Mouse (Mus musculus): ENCODE measurements around the gene Arhgap10. TPM values are rescaled to one million over a fixed set of nuclear protein-coding genes. Genes with fewer than 3 reads are reported as not detected.

Gene Arhgap10
- total RNA-seq, 2 experiments from 2014 or later = 8.0 to 8.8 TPM

GRCm38 (mm10) chr8:77410394-77410793 is 107.4 kb downstream of the Arhgap10 start:
- no peak for DNase-seq (ENCODE audit: low spot score in 2 of 2)

GRCm38 (mm10) chr8:77408527-77409215 is 109.1 kb downstream of the Arhgap10 start:
- DNase-seq (ENCODE audit: low spot score in 2 of 2) = no peak

GRCm38 (mm10) chr8:77406846-77407245 is 110.9 kb downstream of the Arhgap10 start:
- DNase-seq (ENCODE audit: low spot score in 2 of 2) = no peak

- DNase-seq (ENCODE audit: low spot score in 2 of 2) = no peak
Measured at GRCm38 (mm10) chr8:77406444-77406843, 111.3 kb downstream of the Arhgap10 start.

- no peak for DNase-seq (ENCODE audit: low spot score in 2 of 2)
Measured at GRCm38 (mm10) chr8:77404017-77404416, 113.7 kb downstream of the Arhgap10 start.

- DNase-seq (ENCODE audit: low spot score in 2 of 2) = no peak
Measured at GRCm38 (mm10) chr8:77401934-77402333, 115.8 kb downstream of the Arhgap10 start.

GRCm38 (mm10) chr8:77401140-77401539 is 116.6 kb downstream of the Arhgap10 start:
- no peak for DNase-seq (ENCODE audit: low spot score in 2 of 2)

- DNase-seq (ENCODE audit: low spot score in 2 of 2) = no peak
Measured at GRCm38 (mm10) chr8:77384080-77384479, 133.7 kb downstream of the Arhgap10 start.

- no peak for DNase-seq (ENCODE audit: low spot score in 2 of 2)
Measured at GRCm38 (mm10) chr8:77383671-77384070, 134.1 kb downstream of the Arhgap10 start.

GRCm38 (mm10) chr8:77380844-77381243 is 136.9 kb downstream of the Arhgap10 start:
- DNase-seq (ENCODE audit: low spot score in 2 of 2) = no peak

- DNase-seq (ENCODE audit: low spot score in 2 of 2) = no peak
Measured at GRCm38 (mm10) chr8:77379300-77379699, 138.5 kb downstream of the Arhgap10 start.

- DNase-seq (ENCODE audit: low spot score in 2 of 2) = no peak
Measured at GRCm38 (mm10) chr8:77376451-77376853, 141.3 kb downstream of the Arhgap10 start.

GRCm38 (mm10) chr8:77375999-77376398 is 141.8 kb downstream of the Arhgap10 start:
- no peak for DNase-seq (ENCODE audit: low spot score in 2 of 2)

GRCm38 (mm10) chr8:77371006-77371405 is 146.7 kb downstream of the Arhgap10 start:
- no peak for DNase-seq (ENCODE audit: low spot score in 2 of 2)

- no peak for DNase-seq (ENCODE audit: low spot score in 2 of 2)
Measured at GRCm38 (mm10) chr8:77370308-77370707, 147.4 kb downstream of the Arhgap10 start.

- no peak for DNase-seq (ENCODE audit: low spot score in 2 of 2)
Measured at GRCm38 (mm10) chr8:77369671-77370070, 148.1 kb downstream of the Arhgap10 start.

- no peak for DNase-seq (ENCODE audit: low spot score in 2 of 2)
Measured at GRCm38 (mm10) chr8:77367091-77367490, 150.7 kb downstream of the Arhgap10 start.

GRCm38 (mm10) chr8:77366446-77366845 is 151.3 kb downstream of the Arhgap10 start:
- no peak for DNase-seq (ENCODE audit: low spot score in 2 of 2)

GRCm38 (mm10) chr8:77365990-77366389 is 151.8 kb downstream of the Arhgap10 start:
- no peak for DNase-seq (ENCODE audit: low spot score in 2 of 2)

- DNase-seq (ENCODE audit: low spot score in 2 of 2) = peak; percentile 62 to 64
Measured at GRCm38 (mm10) chr8:77364472-77364871, 153.3 kb downstream of the Arhgap10 start.

GRCm38 (mm10) chr8:77360853-77361252 is 156.9 kb downstream of the Arhgap10 start:
- no peak for DNase-seq (ENCODE audit: low spot score in 2 of 2)

- DNase-seq (ENCODE audit: low spot score in 2 of 2) = no peak
Measured at GRCm38 (mm10) chr8:77360423-77360822, 157.3 kb downstream of the Arhgap10 start.

- DNase-seq (ENCODE audit: low spot score in 2 of 2) = no peak
Measured at GRCm38 (mm10) chr8:77357126-77357525, 160.6 kb downstream of the Arhgap10 start.
